Mouse (Mus musculus): ENCODE measurements around the gene Fmnl2. TPM values are rescaled to one million over a fixed set of nuclear protein-coding genes. Genes with fewer than 3 reads are reported as not detected.

Fmnl2 gene
- polyA plus RNA-seq, 1 experiment: 4.3 TPM

- Histone ChIP-seq H3K4me1 (ENCODE audit: control insufficient read depth, insufficient read depth, low read length) (peaks cover 6% of the 10 kb centered on the region), H3K36me3 (ENCODE audit: control insufficient read depth, insufficient read depth, low read length) (no peaks in the 10 kb centered on the region), H3K27me3 (replicated peaks; ENCODE audit: control insufficient read depth, insufficient read depth, low read length) (no peaks in the 10 kb centered on the region), H3K27ac (ENCODE audit: insufficient read depth, low read depth, low read length) (peak overlapping the region; percentile 39), H3K4me3 (ENCODE audit: insufficient read depth, low read depth, low read length) (no peak overlapping the region)
- 67% methylated on average over 9 of the region's 9 CpGs for WGBS
- no peak for TF ChIP-seq CTCF (conservative IDR thresholded peaks at IDR 0.05; ENCODE audit: insufficient read depth, insufficient read length, low read depth, low read length)
- no peak for TF ChIP-seq POLR2A (IDR thresholded peaks at IDR 0.05; ENCODE audit: low read depth, low read length)
- DNase-seq: peak; percentile 52
Observed at GRCm38 (mm10) chr2:52943644-52944423, 86.2 kb downstream of the Fmnl2 start.

GRCm38 (mm10) chr2:52944594-52944993, 86.9 kb downstream of the Fmnl2 start:
- Histone ChIP-seq H3K27me3 (replicated peaks; ENCODE audit: control insufficient read depth, insufficient read depth, low read length) (no peaks in the 10 kb centered on the region), H3K36me3 (ENCODE audit: control insufficient read depth, insufficient read depth, low read length) (no peaks in the 10 kb centered on the region), H3K27ac (ENCODE audit: insufficient read depth, low read depth, low read length) (peak overlapping the region; percentile 47; the same call in 1 of the 2 replicates), H3K4me1 (ENCODE audit: control insufficient read depth, insufficient read depth, low read length) (peaks cover 5% of the 10 kb centered on the region), H3K4me3 (ENCODE audit: insufficient read depth, low read depth, low read length) (no peak overlapping the region)
- WGBS: 64% methylated on average over 5 of the region's 5 CpGs
- TF ChIP-seq POLR2A (IDR thresholded peaks at IDR 0.05; ENCODE audit: low read depth, low read length) (no peak), CTCF (conservative IDR thresholded peaks at IDR 0.05; ENCODE audit: insufficient read depth, insufficient read length, low read depth, low read length) (no peak)
- DNase-seq: peak; percentile 31

GRCm38 (mm10) chr2:52946074-52946473, 88.4 kb downstream of the Fmnl2 start:
- no peak overlapping the region for H3K27ac ChIP-seq (ENCODE audit: insufficient read depth, low read depth, low read length)
- H3K4me1 ChIP-seq (ENCODE audit: control insufficient read depth, insufficient read depth, low read length): peaks cover 5% of the 10 kb centered on the region
- no peak overlapping the region for H3K4me3 ChIP-seq (ENCODE audit: insufficient read depth, low read depth, low read length)
- H3K27me3 ChIP-seq (replicated peaks; ENCODE audit: control insufficient read depth, insufficient read depth, low read length): no peaks in the 10 kb centered on the region
- TF ChIP-seq POLR2A (IDR thresholded peaks at IDR 0.05; ENCODE audit: low read depth, low read length): no peak
- TF ChIP-seq CTCF (conservative IDR thresholded peaks at IDR 0.05; ENCODE audit: insufficient read depth, insufficient read length, low read depth, low read length): no peak
- 80% methylated on average over 2 of the region's 2 CpGs for WGBS
- DNase-seq: peak; percentile 15
- H3K36me3 ChIP-seq (ENCODE audit: control insufficient read depth, insufficient read depth, low read length): no peaks in the 10 kb centered on the region

GRCm38 (mm10) chr2:52946524-52947186, 89.0 kb downstream of the Fmnl2 start:
- H3K4me3 ChIP-seq (ENCODE audit: insufficient read depth, low read depth, low read length): no peak overlapping the region
- no peak overlapping the region for H3K27ac ChIP-seq (ENCODE audit: insufficient read depth, low read depth, low read length)
- no peaks in the 10 kb centered on the region for H3K36me3 ChIP-seq (ENCODE audit: control insufficient read depth, insufficient read depth, low read length)
- DNase-seq: no peak
- peaks cover 5% of the 10 kb centered on the region for H3K4me1 ChIP-seq (ENCODE audit: control insufficient read depth, insufficient read depth, low read length)
- WGBS: 90% methylated on average over 11 of the region's 11 CpGs
- TF ChIP-seq CTCF (conservative IDR thresholded peaks at IDR 0.05; ENCODE audit: insufficient read depth, insufficient read length, low read depth, low read length): no peak
- TF ChIP-seq POLR2A (IDR thresholded peaks at IDR 0.05; ENCODE audit: low read depth, low read length): no peak
- no peaks in the 10 kb centered on the region for H3K27me3 ChIP-seq (replicated peaks; ENCODE audit: control insufficient read depth, insufficient read depth, low read length)

- WGBS: 95% methylated on average over 3 of the region's 3 CpGs
- Histone ChIP-seq H3K36me3 (ENCODE audit: control insufficient read depth, insufficient read depth, low read length) (no peaks in the 10 kb centered on the region), H3K27ac (ENCODE audit: insufficient read depth, low read depth, low read length) (no peak overlapping the region), H3K4me1 (ENCODE audit: control insufficient read depth, insufficient read depth, low read length) (peaks cover 3% of the 10 kb centered on the region; the same call in 1 of the 2 replicates), H3K4me3 (ENCODE audit: insufficient read depth, low read depth, low read length) (no peak overlapping the region), H3K27me3 (replicated peaks; ENCODE audit: control insufficient read depth, insufficient read depth, low read length) (no peaks in the 10 kb centered on the region)
- TF ChIP-seq CTCF (conservative IDR thresholded peaks at IDR 0.05; ENCODE audit: insufficient read depth, insufficient read length, low read depth, low read length) (0 out of 2 replicates have a peak, but pooled peaks have one; percentile 3), POLR2A (IDR thresholded peaks at IDR 0.05; ENCODE audit: low read depth, low read length) (no peak)
- no peak for DNase-seq
Observed at GRCm38 (mm10) chr2:52948406-52948805, 90.7 kb downstream of the Fmnl2 start.

- H3K4me1 ChIP-seq (ENCODE audit: control insufficient read depth, insufficient read depth, low read length): peaks cover 1% of the 10 kb centered on the region; the same call in 1 of the 2 replicates
- no peak overlapping the region for H3K4me3 ChIP-seq (ENCODE audit: insufficient read depth, low read depth, low read length)
- H3K27ac ChIP-seq (ENCODE audit: insufficient read depth, low read depth, low read length): no peak overlapping the region
- H3K36me3 ChIP-seq (ENCODE audit: control insufficient read depth, insufficient read depth, low read length): no peaks in the 10 kb centered on the region
- 90% methylated on average over 4 of the region's 4 CpGs for WGBS
- no peaks in the 10 kb centered on the region for H3K27me3 ChIP-seq (replicated peaks; ENCODE audit: control insufficient read depth, insufficient read depth, low read length)
- TF ChIP-seq POLR2A (IDR thresholded peaks at IDR 0.05; ENCODE audit: low read depth, low read length) (no peak), CTCF (conservative IDR thresholded peaks at IDR 0.05; ENCODE audit: insufficient read depth, insufficient read length, low read depth, low read length) (0 out of 2 replicates have a peak, but pooled peaks have one; percentile 8)
- no peak for DNase-seq
Observed at GRCm38 (mm10) chr2:52949556-52949955, 91.9 kb downstream of the Fmnl2 start.

GRCm38 (mm10) chr2:52950226-52950625, 92.6 kb downstream of the Fmnl2 start:
- no peak overlapping the region for H3K4me3 ChIP-seq (ENCODE audit: insufficient read depth, low read depth, low read length)
- DNase-seq: no peak
- TF ChIP-seq CTCF (conservative IDR thresholded peaks at IDR 0.05; ENCODE audit: insufficient read depth, insufficient read length, low read depth, low read length): no peak
- H3K4me1 ChIP-seq (ENCODE audit: control insufficient read depth, insufficient read depth, low read length): no peaks in the 10 kb centered on the region; the same call in 1 of the 2 replicates
- WGBS: 81% methylated on average over 4 of the region's 4 CpGs
- H3K27me3 ChIP-seq (replicated peaks; ENCODE audit: control insufficient read depth, insufficient read depth, low read length): no peaks in the 10 kb centered on the region
- H3K27ac ChIP-seq (ENCODE audit: insufficient read depth, low read depth, low read length): no peak overlapping the region
- no peaks in the 10 kb centered on the region for H3K36me3 ChIP-seq (ENCODE audit: control insufficient read depth, insufficient read depth, low read length)

All from kidney, adult 2 months (tissue).